Mouse (Mus musculus): Measurements from ENCODE around the gene Cyth1. TPM values are rescaled to one million over a fixed set of nuclear protein-coding genes. Genes with fewer than 3 reads are reported as not detected.

Gene Cyth1
- polyA plus RNA-seq, 1 experiment from 2014 or later, result 13.8 TPM

DNA sequence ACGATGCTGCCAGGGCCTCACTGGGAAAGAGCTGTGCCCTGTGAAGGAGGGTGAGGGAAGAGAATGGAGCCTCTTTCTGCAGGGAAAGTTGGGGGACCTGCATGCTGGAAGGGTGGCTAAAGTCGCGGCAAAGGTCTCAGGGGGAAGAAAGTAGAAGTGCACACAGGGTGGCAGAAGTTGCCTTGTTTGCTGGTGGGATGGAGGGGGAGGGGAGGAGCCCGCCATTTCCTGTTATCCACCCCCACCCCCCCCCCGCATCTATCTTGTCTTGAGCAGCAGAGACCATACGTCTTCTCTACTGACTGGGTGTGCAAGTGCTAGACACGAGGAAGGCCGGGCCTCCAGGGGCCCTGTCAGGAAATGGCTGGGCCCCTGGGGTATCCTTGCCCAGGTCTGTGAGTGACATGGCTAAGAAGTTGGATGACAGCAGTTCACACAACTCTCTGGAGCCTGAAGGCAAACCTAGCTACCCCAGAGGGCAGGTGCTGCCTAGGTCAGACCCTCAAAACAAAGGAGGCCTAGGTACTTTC, 133.7 kb downstream of the Cyth1 start:
- no peak for ATAC-seq (ENCODE audit: insufficient read depth, low FRiP score, low read depth)
- WGBS, result 51% methylated on average over 8 of the region's 8 CpGs
- Histone ChIP-seq H3K9me3 (no peaks in the 10 kb centered on the region), H3K27ac (no peak overlapping the region), H3K27me3 (replicated peaks) (no peaks in the 10 kb centered on the region), H3K36me3 (no peaks in the 10 kb centered on the region), H3K4me1 (no peaks in the 10 kb centered on the region), H3K4me3 (replicated peaks) (no peak overlapping the region), H3K9ac (no peak overlapping the region), H3K4me2 (no peak overlapping the region)

DNA sequence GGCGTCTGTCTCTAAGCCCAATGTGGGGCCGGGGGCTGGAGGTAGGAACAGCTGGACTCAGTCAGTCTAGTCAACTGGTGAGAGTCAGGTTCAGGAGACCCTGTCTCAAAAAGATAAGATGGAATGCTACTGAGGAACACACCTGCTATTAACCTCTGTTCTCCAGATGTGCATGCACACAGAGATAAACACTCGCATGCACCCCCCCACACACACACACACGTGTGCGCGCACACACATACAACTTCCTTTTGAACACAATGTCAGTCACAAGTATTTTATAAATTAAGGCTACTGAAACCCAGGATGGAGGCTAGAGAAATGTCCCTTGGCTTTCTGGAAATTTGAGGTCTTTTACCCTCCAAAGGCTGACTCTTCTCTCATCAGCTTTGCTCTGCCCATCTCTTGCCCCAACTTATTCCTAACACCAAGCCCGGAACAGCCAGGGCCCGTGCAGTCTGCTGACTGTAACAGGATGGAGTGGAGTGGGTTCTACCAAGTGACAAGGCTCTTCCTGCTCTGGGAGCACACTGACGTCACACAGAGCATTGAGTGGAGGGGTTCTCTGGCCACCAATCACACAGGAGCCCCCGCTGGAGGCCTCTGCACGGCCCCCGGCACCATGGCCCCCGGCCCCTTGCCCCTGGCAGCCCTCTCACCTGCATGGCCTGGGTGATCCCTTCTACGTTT, 134.7 kb downstream of the Cyth1 start:
- Histone ChIP-seq H3K4me3 (replicated peaks) (no peak overlapping the region), H3K9ac (no peak overlapping the region), H3K27ac (no peak overlapping the region), H3K36me3 (no peaks in the 10 kb centered on the region), H3K9me3 (no peaks in the 10 kb centered on the region), H3K4me2 (no peak overlapping the region), H3K4me1 (no peaks in the 10 kb centered on the region), H3K27me3 (replicated peaks) (no peaks in the 10 kb centered on the region)
- ATAC-seq (ENCODE audit: insufficient read depth, low FRiP score, low read depth), result no peak
- WGBS, result 65% methylated on average over 14 of the region's 14 CpGs

- Histone ChIP-seq H3K27me3 (replicated peaks) (no peaks in the 10 kb centered on the region), H3K4me1 (no peaks in the 10 kb centered on the region), H3K4me3 (replicated peaks) (no peak overlapping the region), H3K9me3 (no peaks in the 10 kb centered on the region), H3K27ac (no peak overlapping the region), H3K36me3 (no peaks in the 10 kb centered on the region), H3K4me2 (no peak overlapping the region), H3K9ac (no peak overlapping the region)
- WGBS, result 12% methylated on average over 5 of the region's 5 CpGs
- peak; percentile 48 for ATAC-seq (ENCODE audit: insufficient read depth, low FRiP score, low read depth)
These were observed 144.4 kb downstream of the Cyth1 start for GRCm38 (mm10) chr11:118104001-118104400.

GRCm38 (mm10) chr11:118103383-118103782, 145.0 kb downstream of the Cyth1 start:
- H3K36me3 ChIP-seq, result no peaks in the 10 kb centered on the region
- no peaks in the 10 kb centered on the region for H3K9me3 ChIP-seq
- H3K4me3 ChIP-seq (replicated peaks), result no peak overlapping the region
- H3K4me2 ChIP-seq, result no peak overlapping the region
- WGBS, result 91% methylated on average over 5 of the region's 5 CpGs
- no peak for ATAC-seq (ENCODE audit: insufficient read depth, low FRiP score, low read depth)
- no peak overlapping the region for H3K9ac ChIP-seq
- H3K27ac ChIP-seq, result no peak overlapping the region
- H3K27me3 ChIP-seq (replicated peaks), result no peaks in the 10 kb centered on the region
- H3K4me1 ChIP-seq, result no peaks in the 10 kb centered on the region

DNA sequence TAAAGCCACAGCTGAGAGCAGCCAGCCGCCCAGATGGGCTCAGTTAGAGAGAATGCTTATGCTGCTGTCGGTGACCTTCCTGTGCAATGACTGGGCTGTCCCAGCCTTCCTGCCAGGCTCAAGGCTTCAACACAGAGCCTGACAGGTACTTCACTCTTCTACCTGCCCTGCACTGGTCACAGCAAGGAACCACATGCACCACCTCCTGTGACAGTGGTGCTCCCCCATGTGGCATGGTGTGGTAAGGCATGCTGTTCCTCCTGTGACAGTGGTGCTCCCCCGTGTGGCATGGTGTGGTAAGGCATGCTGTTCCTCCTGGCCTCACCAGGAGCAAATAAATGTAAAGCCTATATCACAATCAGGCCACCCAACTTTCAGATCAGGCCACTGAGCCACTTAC, 145.6 kb downstream of the Cyth1 start:
- H3K9ac ChIP-seq, result no peak overlapping the region
- WGBS, result 46% methylated on average over 3 of the region's 3 CpGs
- no peaks in the 10 kb centered on the region for H3K36me3 ChIP-seq

DNA sequence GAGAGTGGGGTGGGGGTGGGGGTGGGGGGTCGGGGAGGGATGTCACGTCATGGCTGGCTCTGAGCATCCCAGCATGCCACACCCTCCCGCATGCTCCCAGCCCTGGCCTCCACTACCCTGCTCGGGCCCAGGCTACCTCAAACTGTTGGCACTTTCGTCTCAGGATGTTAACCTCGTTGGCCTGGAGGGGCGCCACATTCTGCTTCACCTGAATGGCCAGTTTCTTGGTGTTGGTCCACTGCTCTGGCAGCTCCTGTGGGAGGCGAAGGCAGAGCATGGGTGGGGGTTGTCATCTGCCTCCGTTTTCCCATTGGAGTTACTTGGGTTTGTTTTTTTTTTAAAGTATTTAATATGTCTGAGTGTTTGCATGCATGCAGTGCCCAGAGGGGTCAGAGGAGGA, 147.3 kb downstream of the Cyth1 start:
- Histone ChIP-seq H3K4me3 (replicated peaks) (no peak overlapping the region), H3K27me3 (replicated peaks) (no peaks in the 10 kb centered on the region), H3K4me2 (no peak overlapping the region), H3K9ac (no peak overlapping the region), H3K9me3 (no peaks in the 10 kb centered on the region), H3K4me1 (no peaks in the 10 kb centered on the region), H3K36me3 (no peaks in the 10 kb centered on the region), H3K27ac (no peak overlapping the region)
- ATAC-seq (ENCODE audit: insufficient read depth, low FRiP score, low read depth), result no peak
- 52% methylated on average over 9 of the region's 9 CpGs for WGBS

More for the DNA sequence above, 145.6 kb downstream of the Cyth1 start:
- Histone ChIP-seq H3K4me1 (no peaks in the 10 kb centered on the region), H3K9me3 (no peaks in the 10 kb centered on the region), H3K27ac (no peak overlapping the region), H3K27me3 (replicated peaks) (no peaks in the 10 kb centered on the region), H3K4me2 (no peak overlapping the region), H3K4me3 (replicated peaks) (no peak overlapping the region)
- ATAC-seq (ENCODE audit: insufficient read depth, low FRiP score, low read depth), result 0 out of 2 replicates have a peak, but pooled peaks have one; percentile 44

GRCm38 (mm10) chr11:118096736-118097135, 151.7 kb downstream of the Cyth1 start:
- Histone ChIP-seq H3K9ac (no peak overlapping the region), H3K4me2 (no peak overlapping the region), H3K9me3 (no peaks in the 10 kb centered on the region), H3K4me3 (replicated peaks) (no peak overlapping the region), H3K4me1 (no peaks in the 10 kb centered on the region), H3K27ac (no peak overlapping the region), H3K27me3 (replicated peaks) (no peaks in the 10 kb centered on the region), H3K36me3 (no peaks in the 10 kb centered on the region)
- no peak for ATAC-seq (ENCODE audit: insufficient read depth, low FRiP score, low read depth)
- WGBS, result 43% methylated on average over 2 of the region's 2 CpGs

DNA sequence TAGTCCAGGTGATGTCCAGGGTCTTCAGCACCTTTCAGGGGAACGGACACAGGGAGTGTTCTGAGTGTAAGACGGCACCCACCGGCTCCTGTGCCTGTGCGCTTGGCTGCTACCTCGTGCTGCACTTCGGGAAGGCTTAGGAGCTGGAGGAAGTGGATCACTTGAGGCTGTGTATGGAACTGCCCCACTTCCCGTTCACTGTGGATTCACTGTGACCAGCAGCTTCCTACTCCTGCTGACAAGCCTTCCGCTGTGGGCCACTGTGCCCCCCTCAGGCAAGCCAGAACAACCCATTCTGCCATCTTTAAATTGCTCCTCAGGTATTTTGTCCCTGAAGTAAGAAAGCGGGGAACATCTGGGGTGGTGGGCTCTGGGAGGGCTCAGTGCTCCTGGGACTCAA, 153.4 kb downstream of the Cyth1 start:
- H3K9me3 ChIP-seq, result no peaks in the 10 kb centered on the region
- no peak for ATAC-seq (ENCODE audit: insufficient read depth, low FRiP score, low read depth)
- H3K4me1 ChIP-seq, result no peaks in the 10 kb centered on the region
- WGBS, result 77% methylated on average over 9 of the region's 9 CpGs
- H3K27me3 ChIP-seq (replicated peaks), result no peaks in the 10 kb centered on the region
- H3K36me3 ChIP-seq, result no peaks in the 10 kb centered on the region
- no peak overlapping the region for H3K4me2 ChIP-seq
- H3K27ac ChIP-seq, result no peak overlapping the region
- no peak overlapping the region for H3K9ac ChIP-seq
- H3K4me3 ChIP-seq (replicated peaks), result no peak overlapping the region

DNA sequence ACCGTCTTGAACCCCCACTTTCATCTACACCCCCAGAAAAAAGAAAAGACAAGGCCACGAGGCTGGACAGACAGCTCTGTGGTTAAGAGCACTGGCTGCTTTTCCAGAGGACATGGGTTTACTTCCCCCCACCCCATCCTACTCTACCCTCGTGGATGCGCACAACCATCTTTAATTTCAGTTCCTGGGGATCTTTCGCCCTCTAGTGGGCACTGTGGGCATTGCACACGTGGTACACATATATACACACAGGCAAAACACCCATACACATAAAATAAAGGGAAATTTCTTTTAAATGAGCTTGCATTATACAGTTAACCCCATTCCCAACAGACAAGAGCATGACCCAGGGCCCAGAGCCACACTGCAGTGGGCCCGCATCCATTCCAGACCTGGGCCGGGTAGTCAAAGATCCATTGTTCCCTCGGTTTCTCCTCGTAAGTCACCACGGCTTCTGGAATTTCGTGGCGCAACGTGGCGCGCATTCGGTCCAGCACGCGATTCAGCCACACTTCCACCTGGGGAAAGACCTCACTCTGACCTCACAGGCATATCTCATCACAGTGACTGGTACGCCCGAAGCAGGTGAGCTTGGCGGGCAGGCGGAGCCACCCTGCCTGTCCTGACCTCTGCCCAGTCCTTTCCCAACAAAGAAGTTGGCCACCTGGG, 157.3 kb downstream of the Cyth1 start:
- no peak for ATAC-seq (ENCODE audit: insufficient read depth, low FRiP score, low read depth)
- Histone ChIP-seq H3K4me1 (no peaks in the 10 kb centered on the region), H3K36me3 (no peaks in the 10 kb centered on the region), H3K9me3 (no peaks in the 10 kb centered on the region), H3K27me3 (replicated peaks) (no peaks in the 10 kb centered on the region), H3K4me3 (replicated peaks) (no peak overlapping the region), H3K9ac (no peak overlapping the region), H3K27ac (no peak overlapping the region), H3K4me2 (no peak overlapping the region)
- 87% methylated on average over 23 of the region's 23 CpGs for WGBS

GRCm38 (mm10) chr11:118088896-118089295, 159.5 kb downstream of the Cyth1 start:
- no peaks in the 10 kb centered on the region for H3K27me3 ChIP-seq (replicated peaks)

GRCm38 (mm10) chr11:118085961-118086360, 162.4 kb downstream of the Cyth1 start:
- Histone ChIP-seq H3K4me1 (peaks cover 16% of the 10 kb centered on the region; the same call in 1 of the 2 replicates), H3K4me3 (replicated peaks) (no peak overlapping the region), H3K27ac (no peak overlapping the region), H3K36me3 (no peaks in the 10 kb centered on the region), H3K4me2 (no peak overlapping the region), H3K27me3 (replicated peaks) (no peaks in the 10 kb centered on the region), H3K9me3 (no peaks in the 10 kb centered on the region), H3K9ac (no peak overlapping the region)
- ATAC-seq (ENCODE audit: insufficient read depth, low FRiP score, low read depth), result no peak
- 63% methylated on average over 8 of the region's 8 CpGs for WGBS

More at GRCm38 (mm10) chr11:118088896-118089295, 159.5 kb downstream of the Cyth1 start:
- H3K4me3 ChIP-seq (replicated peaks), result no peak overlapping the region
- 79% methylated on average over 19 of the region's 19 CpGs for WGBS
- ATAC-seq (ENCODE audit: insufficient read depth, low FRiP score, low read depth), result no peak
- no peak overlapping the region for H3K27ac ChIP-seq
- no peak overlapping the region for H3K9ac ChIP-seq
- H3K4me1 ChIP-seq, result peaks cover 15% of the 10 kb centered on the region; the same call in 1 of the 2 replicates
- H3K4me2 ChIP-seq, result no peak overlapping the region
- no peaks in the 10 kb centered on the region for H3K36me3 ChIP-seq
- H3K9me3 ChIP-seq, result no peaks in the 10 kb centered on the region

- ATAC-seq (ENCODE audit: insufficient read depth, low FRiP score, low read depth), result no peak
- WGBS, result 25% methylated on average over 4 of the region's 4 CpGs
- no peak overlapping the region for H3K27ac ChIP-seq
These were observed 163.2 kb downstream of the Cyth1 start for GRCm38 (mm10) chr11:118085176-118085575.

More at GRCm38 (mm10) chr11:118085176-118085575, 163.2 kb downstream of the Cyth1 start:
- Histone ChIP-seq H3K4me1 (peaks cover 16% of the 10 kb centered on the region; the same call in 1 of the 2 replicates), H3K4me3 (replicated peaks) (no peak overlapping the region), H3K4me2 (no peak overlapping the region), H3K27me3 (replicated peaks) (no peaks in the 10 kb centered on the region), H3K9ac (no peak overlapping the region), H3K9me3 (no peaks in the 10 kb centered on the region), H3K36me3 (no peaks in the 10 kb centered on the region)

Data from stomach, embryonic 15.5 days (tissue).